Mouse (Mus musculus) megakaryocyte, embryonic 14.5 days (primary cell): ENCODE measurements around the gene Ccser2. TPM values are rescaled to one million over a fixed set of nuclear protein-coding genes. Genes with fewer than 3 reads are reported as not detected.

Source experiments
- H3K27me3 ChIP-seq: replicated peaks from 2 replicates; pipeline ENCODE3; 2012; ENCODE audit warnings: inconsistent platforms
- H3K36me3 ChIP-seq: replicated peaks from 2 replicates; pipeline ENCODE3; 2012; ENCODE audit warnings: low read length, inconsistent platforms, mixed read lengths
- H3K4me1 ChIP-seq: 2 replicates; pipeline ENCODE4 v1.6.1; 2012; ENCODE audit warnings: inconsistent platforms
- H3K4me3 ChIP-seq: replicated peaks from 2 replicates; pipeline ENCODE3; 2012; ENCODE audit warnings: moderate library complexity, mild to moderate bottlenecking, inconsistent platforms
- H3K9me3 ChIP-seq: 2 replicates; pipeline ENCODE4 v1.6.1; 2012; ENCODE audit warnings: inconsistent platforms
- FLI1 ChIP-seq: IDR thresholded peaks from 2 replicates; pipeline ENCODE4 v1.6.1; 2012; ENCODE audit warnings: low read length, inconsistent platforms, mixed read lengths
- GATA1 ChIP-seq: IDR thresholded peaks from 3 replicates; pipeline ENCODE4 v1.6.1; 2012; ENCODE audit warnings: mixed read lengths, low read length, inconsistent platforms, borderline replicate concordance
- polyA plus RNA-seq: library from polyadenylated mRNA; stranded (reverse); fragments of >175 nt; gene quantifications from 2 replicates; pipeline ENCODE4 v1.2.3, GENCODE M21; 2012; ENCODE audit warnings: low replicate concordance; ENCODE audit not compliant: insufficient read depth

Ccser2 gene
- polyA plus RNA-seq, 1 experiment, result 0.31 TPM

GRCm38 (mm10) chr14:36885117-36885516, 83.5 kb downstream of the Ccser2 start:
- Histone ChIP-seq H3K27me3 (no peaks in the 10 kb centered on the region), H3K36me3 (no peaks in the 10 kb centered on the region), H3K4me1 (no peaks in the 10 kb centered on the region), H3K4me3 (no peak overlapping the region), H3K9me3 (no peaks in the 10 kb centered on the region)
- TF ChIP-seq FLI1, result no peak
- TF ChIP-seq GATA1, result no peak

- Histone ChIP-seq H3K36me3 (peaks cover 10% of the 10 kb centered on the region), H3K4me1 (no peaks in the 10 kb centered on the region), H3K27me3 (no peaks in the 10 kb centered on the region), H3K4me3 (no peak overlapping the region), H3K9me3 (no peaks in the 10 kb centered on the region)
- TF ChIP-seq FLI1 (no peak), GATA1 (no peak)
Measured at GRCm38 (mm10) chr14:36883576-36883975, 85.0 kb downstream of the Ccser2 start.

GRCm38 (mm10) chr14:36870257-36870656, 98.3 kb downstream of the Ccser2 start:
- TF ChIP-seq GATA1, result no peak
- TF ChIP-seq FLI1, result no peak
- H3K9me3 ChIP-seq, result no peaks in the 10 kb centered on the region
- no peaks in the 10 kb centered on the region for H3K4me1 ChIP-seq
- H3K36me3 ChIP-seq, result no peaks in the 10 kb centered on the region
- H3K4me3 ChIP-seq, result no peak overlapping the region
- H3K27me3 ChIP-seq, result peaks cover 2% of the 10 kb centered on the region

GRCm38 (mm10) chr14:36868769-36869362, 99.7 kb downstream of the Ccser2 start:
- Histone ChIP-seq H3K36me3 (no peaks in the 10 kb centered on the region), H3K4me3 (no peak overlapping the region), H3K27me3 (peaks cover 2% of the 10 kb centered on the region), H3K4me1 (peaks cover 2% of the 10 kb centered on the region), H3K9me3 (no peaks in the 10 kb centered on the region)
- TF ChIP-seq GATA1 (no peak), FLI1 (no peak)

- Histone ChIP-seq H3K36me3 (no peaks in the 10 kb centered on the region), H3K27me3 (peaks cover 2% of the 10 kb centered on the region), H3K4me1 (peaks cover 17% of the 10 kb centered on the region), H3K9me3 (no peaks in the 10 kb centered on the region), H3K4me3 (no peak overlapping the region)
- no peak for TF ChIP-seq GATA1
- no peak for TF ChIP-seq FLI1
Measured at GRCm38 (mm10) chr14:36866966-36867700, 101.4 kb downstream of the Ccser2 start.

GRCm38 (mm10) chr14:36863877-36864489, 104.6 kb downstream of the Ccser2 start:
- H3K9me3 ChIP-seq, result peaks cover 1% of the 10 kb centered on the region; the same call in 1 of the 2 replicates
- no peak for TF ChIP-seq GATA1
- TF ChIP-seq FLI1, result no peak
- no peaks in the 10 kb centered on the region for H3K36me3 ChIP-seq
- peaks cover 8% of the 10 kb centered on the region for H3K27me3 ChIP-seq
- H3K4me3 ChIP-seq, result peak overlapping the region; percentile 92
- peaks cover 17% of the 10 kb centered on the region for H3K4me1 ChIP-seq

DNA sequence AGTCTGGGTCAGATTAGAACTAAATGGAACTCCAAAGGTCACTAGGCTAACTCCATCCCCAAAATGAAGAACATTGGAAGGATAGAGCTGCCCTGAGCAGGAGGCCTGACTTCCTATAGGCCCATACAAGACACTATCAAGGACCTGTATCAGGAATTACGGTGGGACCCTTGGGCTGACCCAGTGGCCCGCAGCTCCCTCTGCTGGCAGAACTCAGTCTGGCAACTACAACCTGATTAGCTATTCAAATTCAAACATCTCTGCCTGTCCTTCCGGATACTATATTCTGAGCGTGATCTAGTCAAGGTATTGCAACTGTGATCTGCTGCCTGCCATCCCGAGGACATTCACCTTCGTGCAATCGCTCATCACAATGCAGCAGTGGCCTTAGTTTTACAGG, 106.2 kb downstream of the Ccser2 start:
- H3K9me3 ChIP-seq, result peaks cover 4% of the 10 kb centered on the region; the same call in 1 of the 2 replicates
- TF ChIP-seq GATA1, result no peak
- TF ChIP-seq FLI1, result no peak

DNA sequence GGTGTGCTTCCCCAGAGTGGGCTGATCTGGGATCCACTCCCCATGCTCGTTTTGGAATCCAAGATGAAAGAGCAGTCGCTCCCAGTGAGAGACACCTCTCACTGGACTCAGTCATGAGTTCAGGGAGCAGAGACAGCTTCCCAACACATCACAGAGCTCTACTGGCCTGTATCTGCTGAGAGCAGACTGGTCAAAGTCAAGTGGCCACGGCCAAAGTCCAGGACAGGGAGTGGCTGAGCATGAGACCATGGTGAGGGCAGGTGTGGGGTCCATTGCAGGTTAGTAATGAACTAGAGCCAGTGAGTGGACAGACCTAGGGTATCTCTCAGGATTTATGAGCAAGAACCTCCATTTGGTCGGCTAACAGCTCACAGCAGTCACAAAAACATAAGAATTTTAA, 109.6 kb downstream of the Ccser2 start:
- Histone ChIP-seq H3K4me3 (no peak overlapping the region), H3K4me1 (peaks cover 15% of the 10 kb centered on the region), H3K27me3 (peaks cover 9% of the 10 kb centered on the region), H3K36me3 (no peaks in the 10 kb centered on the region), H3K9me3 (peaks cover 8% of the 10 kb centered on the region)
- TF ChIP-seq GATA1, result no peak
- no peak for TF ChIP-seq FLI1

More for the DNA sequence above, 106.2 kb downstream of the Ccser2 start:
- H3K27me3 ChIP-seq, result peaks cover 9% of the 10 kb centered on the region
- no peaks in the 10 kb centered on the region for H3K36me3 ChIP-seq
- peaks cover 17% of the 10 kb centered on the region for H3K4me1 ChIP-seq
- no peak overlapping the region for H3K4me3 ChIP-seq

- TF ChIP-seq FLI1, result no peak
- no peak for TF ChIP-seq GATA1
- Histone ChIP-seq H3K9me3 (peaks cover 26% of the 10 kb centered on the region), H3K36me3 (no peaks in the 10 kb centered on the region), H3K4me3 (no peak overlapping the region), H3K4me1 (no peaks in the 10 kb centered on the region), H3K27me3 (no peaks in the 10 kb centered on the region)
Measured at GRCm38 (mm10) chr14:36852972-36853371, 115.6 kb downstream of the Ccser2 start.

GRCm38 (mm10) chr14:36848860-36849259, 119.7 kb downstream of the Ccser2 start:
- Histone ChIP-seq H3K4me3 (no peak overlapping the region), H3K9me3 (peaks cover 21% of the 10 kb centered on the region)
- TF ChIP-seq GATA1, result no peak
- no peak for TF ChIP-seq FLI1

More at GRCm38 (mm10) chr14:36848860-36849259, 119.7 kb downstream of the Ccser2 start:
- Histone ChIP-seq H3K4me1 (no peaks in the 10 kb centered on the region), H3K27me3 (no peaks in the 10 kb centered on the region), H3K36me3 (no peaks in the 10 kb centered on the region)

Other genes with a start within 250 kb of the Ccser2 start
- gene Rgr, start 80.2 kb upstream of the Ccser2 start, polyA plus RNA-seq, result not detected in 2 replicates
- gene Lrit1, start 86.1 kb upstream of the Ccser2 start, polyA plus RNA-seq, result not detected in 2 replicates
- not detected in 2 replicates for gene Lrit2, start 99.2 kb upstream of the Ccser2 start, polyA plus RNA-seq
- not detected in 2 replicates for gene Cdhr1, start 129.6 kb upstream of the Ccser2 start, polyA plus RNA-seq
- 4.3 TPM in 1 of 2 replicates, not detected in the other for gene 2610528A11Rik, start 145.2 kb upstream of the Ccser2 start, polyA plus RNA-seq
- gene Ghitm, start 166.5 kb upstream of the Ccser2 start, polyA plus RNA-seq, result 12.5 and 20.9 TPM in 2 replicates